Mouse (Mus musculus) embryonic facial prominence, embryonic 11.5 days (tissue): ENCODE results near the gene Adi1. TPM values are rescaled to one million over a fixed set of nuclear protein-coding genes. Genes with fewer than 3 reads are reported as not detected.

ENCODE experiments used
- ATAC-seq: fragments of 200-750 bp; cut with Nextera tagmentation; replicated peaks from 2 replicates; pipeline ENCODE4 v1.8.0; 2017; ENCODE audit warnings: low read depth; ENCODE audit not compliant: insufficient number of reproducible peaks, low FRiP score, low TSS enrichment
- DNase-seq: peaks from one replicate; pipeline ENCODE4 v3.0.0-alpha.2; 2015; ENCODE audit warnings: low spot score
- H3K27ac ChIP-seq: fragments of 300-500 bp; sonication (generic); replicated peaks from 2 replicates; pipeline ENCODE4 v1.5.1; 2014; ENCODE audit warnings: mild to moderate bottlenecking, low read depth, low read length, control low read depth
- H3K27me3 ChIP-seq: fragments of 300-500 bp; sonication (generic); 2 replicates; pipeline ENCODE4 v1.6.1; 2014; ENCODE audit warnings: mild to moderate bottlenecking, low read length, moderate library complexity, mixed read lengths; ENCODE audit not compliant: control insufficient read depth, insufficient read depth
- H3K36me3 ChIP-seq: fragments of 300-500 bp; sonication (generic); replicated peaks from 2 replicates; pipeline ENCODE4 v1.6.1; 2014; ENCODE audit warnings: low read depth, mild to moderate bottlenecking, low read length, moderate library complexity, mixed read lengths; ENCODE audit not compliant: control insufficient read depth, insufficient read depth
- H3K4me1 ChIP-seq: fragments of 300-500 bp; sonication (generic); 2 replicates; pipeline ENCODE4 v1.6.1; 2014; ENCODE audit warnings: low read length, mixed read lengths; ENCODE audit not compliant: control insufficient read depth, insufficient read depth
- H3K4me2 ChIP-seq: fragments of 300-500 bp; sonication (generic); 2 replicates; pipeline ENCODE4 v1.6.1; 2014; ENCODE audit warnings: low read depth, mild to moderate bottlenecking, control low read depth, low read length, moderate library complexity
- H3K4me3 ChIP-seq: fragments of 300-500 bp; sonication (generic); 2 replicates; pipeline ENCODE4 v1.5.1; 2014; ENCODE audit warnings: low read depth, low read length, control low read depth
- H3K9ac ChIP-seq: fragments of 300-500 bp; sonication (generic); replicated peaks from 2 replicates; pipeline ENCODE4 v1.6.1; 2014; ENCODE audit warnings: mild to moderate bottlenecking, control low read depth, low read length
- H3K9me3 ChIP-seq: fragments of 300-500 bp; sonication (generic); replicated peaks from 2 replicates; pipeline ENCODE4 v1.6.1; 2016; ENCODE audit warnings: mild to moderate bottlenecking, low read length, inconsistent platforms, mixed read lengths; ENCODE audit not compliant: control insufficient read depth
- WGBS: fragments of 180-500 bp; shearing (Covaris S2); extraction: QIAGEN DNeasy Blood & Tissue Kit; methylation state at CpG from one replicate; pipeline ENCODE4 v1.1.7; 2014; 5-methylcytosine and 5-hydroxymethylcytosine counted together
- polyA plus RNA-seq: library from polyadenylated mRNA; unstranded; fragments of >200 nt; fragmentation: Nextera tagmentation; extraction: Ambion mirVana; gene quantifications from 2 replicates; pipeline ENCODE4 v1.2.1, GENCODE M21; 2014

The Adi1 gene
- polyA plus RNA-seq, 1 experiment from 2014 or later, result 71.9 TPM

- no peak overlapping the region for H3K4me3 ChIP-seq
- WGBS, result 66% methylated on average over 22 of the region's 22 CpGs
- H3K9me3 ChIP-seq, result no peaks in the 10 kb centered on the region
- H3K27ac ChIP-seq, result no peak overlapping the region
- no peak for DNase-seq
- no peak for ATAC-seq
- H3K9ac ChIP-seq, result no peak overlapping the region
- H3K27me3 ChIP-seq, result no peaks in the 10 kb centered on the region
- H3K4me1 ChIP-seq, result no peaks in the 10 kb centered on the region
- no peak overlapping the region for H3K4me2 ChIP-seq
- H3K36me3 ChIP-seq, result no peaks in the 10 kb centered on the region; the same call in none of the 2 replicates
These were observed 35.6 kb downstream of the Adi1 start for GRCm38 (mm10) chr12:28710566-28711185.

GRCm38 (mm10) chr12:28714822-28715632 lies 40.0 kb downstream of the Adi1 start:
- H3K4me3 ChIP-seq, result no peak overlapping the region
- H3K27ac ChIP-seq, result no peak overlapping the region
- ATAC-seq, result no peak
- peaks cover 3% of the 10 kb centered on the region for H3K36me3 ChIP-seq
- no peaks in the 10 kb centered on the region for H3K27me3 ChIP-seq
- no peak overlapping the region for H3K9ac ChIP-seq
- no peak overlapping the region for H3K4me2 ChIP-seq
- no peaks in the 10 kb centered on the region for H3K9me3 ChIP-seq
- WGBS, result 90% methylated on average over 24 of the region's 24 CpGs
- no peaks in the 10 kb centered on the region for H3K4me1 ChIP-seq
- DNase-seq, result no peak

GRCm38 (mm10) chr12:28717066-28717465 lies 42.0 kb downstream of the Adi1 start:
- H3K27ac ChIP-seq, result no peak overlapping the region
- ATAC-seq (no peak), DNase-seq (no peak)
- 70% methylated on average over 2 of the region's 2 CpGs for WGBS
- H3K9ac ChIP-seq, result no peak overlapping the region
- no peaks in the 10 kb centered on the region for H3K9me3 ChIP-seq
- peaks cover 3% of the 10 kb centered on the region; the same call in 1 of the 2 replicates for H3K36me3 ChIP-seq
- H3K4me1 ChIP-seq, result no peaks in the 10 kb centered on the region
- H3K4me2 ChIP-seq, result no peak overlapping the region
- no peak overlapping the region for H3K4me3 ChIP-seq
- H3K27me3 ChIP-seq, result no peaks in the 10 kb centered on the region

GRCm38 (mm10) chr12:28718106-28718505 lies 43.1 kb downstream of the Adi1 start:
- WGBS, result 89% methylated on average over 2 of the region's 2 CpGs
- no peak overlapping the region for H3K9ac ChIP-seq
- H3K27ac ChIP-seq, result no peak overlapping the region
- no peaks in the 10 kb centered on the region for H3K4me1 ChIP-seq
- H3K27me3 ChIP-seq, result no peaks in the 10 kb centered on the region
- no peak overlapping the region for H3K4me2 ChIP-seq
- peaks cover 3% of the 10 kb centered on the region for H3K36me3 ChIP-seq
- H3K4me3 ChIP-seq, result no peak overlapping the region
- DNase-seq (no peak), ATAC-seq (no peak)
- H3K9me3 ChIP-seq, result no peaks in the 10 kb centered on the region

GRCm38 (mm10) chr12:28724366-28724765 lies 49.3 kb downstream of the Adi1 start:
- H3K9ac ChIP-seq, result no peak overlapping the region
- WGBS, result 73% methylated on average over 3 of the region's 3 CpGs
- no peaks in the 10 kb centered on the region; the same call in 1 of the 2 replicates for H3K36me3 ChIP-seq
- no peaks in the 10 kb centered on the region for H3K27me3 ChIP-seq
- H3K27ac ChIP-seq, result no peak overlapping the region
- no peak for DNase-seq
- no peak overlapping the region for H3K4me3 ChIP-seq
- ATAC-seq, result no peak
- no peaks in the 10 kb centered on the region for H3K9me3 ChIP-seq
- no peaks in the 10 kb centered on the region for H3K4me1 ChIP-seq
- no peak overlapping the region for H3K4me2 ChIP-seq

- H3K27ac ChIP-seq, result no peak overlapping the region
- no peak for ATAC-seq
- no peak overlapping the region for H3K4me2 ChIP-seq
- no peaks in the 10 kb centered on the region for H3K9me3 ChIP-seq
- H3K4me3 ChIP-seq, result no peak overlapping the region
- no peaks in the 10 kb centered on the region for H3K27me3 ChIP-seq
- H3K4me1 ChIP-seq, result no peaks in the 10 kb centered on the region
- no peaks in the 10 kb centered on the region; the same call in 1 of the 2 replicates for H3K36me3 ChIP-seq
- no peak overlapping the region for H3K9ac ChIP-seq
- 87% methylated on average over 4 of the region's 4 CpGs for WGBS
- DNase-seq, result no peak
These were observed 51.2 kb downstream of the Adi1 start for GRCm38 (mm10) chr12:28726204-28726603.

GRCm38 (mm10) chr12:28727061-28727460 lies 52.0 kb downstream of the Adi1 start:
- no peak for DNase-seq
- WGBS, result 86% methylated on average over 5 of the region's 5 CpGs
- Histone ChIP-seq H3K27me3 (no peaks in the 10 kb centered on the region), H3K4me2 (no peak overlapping the region), H3K36me3 (no peaks in the 10 kb centered on the region; the same call in 1 of the 2 replicates), H3K4me3 (no peak overlapping the region), H3K9me3 (no peaks in the 10 kb centered on the region), H3K4me1 (no peaks in the 10 kb centered on the region), H3K27ac (no peak overlapping the region), H3K9ac (no peak overlapping the region)
- no peak for ATAC-seq
